Mouse (Mus musculus) hindbrain, embryonic 16.5 days (tissue): ENCODE data around the gene Smim24. TPM values are rescaled to one million over a fixed set of nuclear protein-coding genes. Genes with fewer than 3 reads are reported as not detected.
A peak's percentile ranks its signal among the peaks of the same experiment; 100 is the strongest.

ENCODE experiments used
- ATAC-seq: fragments of 200-750 bp; cut with Nextera tagmentation; 2 replicates; pipeline ENCODE4 v1.8.0; 2017; ENCODE audit warnings: moderate TSS enrichment, moderate library complexity
- H3K27ac ChIP-seq: fragments of 300-500 bp; sonication (generic); 2 replicates; pipeline ENCODE4 v1.5.1; 2014; ENCODE audit warnings: low read depth, mild to moderate bottlenecking, control low read depth, low read length, moderate library complexity
- H3K27me3 ChIP-seq: fragments of 300-500 bp; sonication (generic); replicated peaks from 2 replicates; pipeline ENCODE4 v1.6.1; 2014; ENCODE audit warnings: low read length; ENCODE audit not compliant: control insufficient read depth, insufficient read depth
- H3K36me3 ChIP-seq: fragments of 300-500 bp; sonication (generic); 2 replicates; pipeline ENCODE4 v1.6.1; 2014; ENCODE audit warnings: mild to moderate bottlenecking, low read length, moderate library complexity, mixed read lengths; ENCODE audit not compliant: control insufficient read depth, insufficient read depth
- H3K4me1 ChIP-seq: fragments of 300-500 bp; sonication (generic); 2 replicates; pipeline ENCODE4 v1.6.1; 2014; ENCODE audit warnings: low read depth, low read length; ENCODE audit not compliant: control insufficient read depth, insufficient read depth
- H3K4me2 ChIP-seq: fragments of 300-500 bp; sonication (generic); 2 replicates; pipeline ENCODE4 v1.6.1; 2014; ENCODE audit warnings: mild to moderate bottlenecking, low read length, control low read depth, moderate library complexity
- H3K4me3 ChIP-seq: fragments of 300-500 bp; sonication (generic); 2 replicates; pipeline ENCODE4 v1.5.1; 2014; ENCODE audit warnings: mild to moderate bottlenecking, low read length, control low read depth, moderate library complexity
- H3K9ac ChIP-seq: fragments of 300-500 bp; sonication (generic); 2 replicates; pipeline ENCODE4 v1.6.1; 2014; ENCODE audit warnings: low read depth, mild to moderate bottlenecking, control low read depth, low read length, moderate library complexity
- H3K9me3 ChIP-seq: fragments of 300-500 bp; sonication (generic); 2 replicates; pipeline ENCODE4 v1.6.1; 2014; ENCODE audit warnings: mild to moderate bottlenecking, low read length, moderate library complexity; ENCODE audit not compliant: control insufficient read depth
- WGBS: fragments of 180-500 bp; shearing (Covaris S2); extraction: QIAGEN DNeasy Blood & Tissue Kit; methylation state at CpG from one replicate; pipeline ENCODE4 v1.1.7; 2014; 5-methylcytosine and 5-hydroxymethylcytosine counted together
- polyA plus RNA-seq: library from polyadenylated mRNA; unstranded; fragments of >200 nt; fragmentation: Nextera tagmentation; extraction: Ambion mirVana; gene quantifications from 2 replicates; pipeline ENCODE4 v1.2.1, GENCODE M21; 2015

The Smim24 gene
- polyA plus RNA-seq, 1 experiment from 2014 or later: 1.6 TPM

DNA sequence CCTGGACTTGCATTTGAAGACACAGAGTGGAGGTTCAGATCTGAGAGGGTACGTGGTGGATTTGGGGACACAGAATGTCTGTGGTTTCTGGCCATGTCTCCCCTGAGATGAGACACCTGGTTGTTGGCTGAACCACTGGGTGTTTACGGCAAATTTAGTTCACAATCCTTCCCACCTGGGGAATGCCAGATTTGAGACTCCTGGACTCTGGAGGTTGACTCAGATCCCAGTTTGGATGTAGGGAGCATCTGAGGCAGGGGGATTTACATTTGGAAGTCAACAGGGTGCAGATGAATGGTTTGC, 15.5 kb upstream of the Smim24 start:
- Histone ChIP-seq H3K9me3 (no peaks in the 10 kb centered on the region), H3K9ac (peak overlapping the region; percentile 75), H3K27me3 (no peaks in the 10 kb centered on the region), H3K4me1 (peaks cover 20% of the 10 kb centered on the region), H3K4me2 (peak overlapping the region; percentile 87), H3K36me3 (no peaks in the 10 kb centered on the region), H3K27ac (no peak overlapping the region; the same call in 1 of the 2 replicates), H3K4me3 (peak overlapping the region; percentile 57)
- no peak for ATAC-seq
- 37% methylated on average over 2 of the region's 2 CpGs for WGBS

DNA sequence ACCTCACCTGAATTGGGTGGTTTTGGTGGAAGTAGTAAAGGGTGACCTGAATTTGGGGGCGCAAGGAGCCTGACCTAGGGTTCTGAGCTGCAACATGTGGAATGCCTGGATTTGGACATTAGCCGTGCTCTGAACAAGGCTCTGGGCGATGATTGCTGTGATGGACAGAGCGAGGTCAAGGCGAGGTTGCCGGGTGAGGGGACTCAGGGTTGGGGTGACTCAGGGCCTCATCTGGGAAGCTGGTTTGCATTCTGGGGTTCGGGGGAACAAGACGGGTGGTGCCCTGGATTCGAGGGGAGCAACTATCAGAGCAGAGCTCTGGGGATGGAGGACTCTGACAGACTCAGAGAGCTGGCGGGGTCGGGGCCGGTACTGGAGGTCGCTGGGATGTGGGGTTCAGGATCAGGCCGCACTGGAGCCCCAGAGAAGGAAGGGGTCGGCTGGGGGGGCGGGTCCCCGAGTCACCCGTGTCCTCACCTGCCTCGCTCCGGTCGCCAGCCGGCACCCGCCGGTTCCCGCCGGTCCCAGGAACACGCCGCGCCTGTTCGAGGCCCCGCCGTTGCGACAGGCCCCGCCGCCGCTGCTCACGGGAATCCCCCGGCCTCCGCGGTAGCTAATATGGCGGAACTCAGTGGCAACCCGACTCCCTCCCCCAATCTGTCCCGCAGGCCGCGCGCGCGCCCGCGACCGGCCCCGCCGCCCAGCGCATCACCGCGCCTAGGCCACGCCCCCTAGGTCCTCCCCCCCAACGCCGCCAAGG, 14.9 kb upstream of the Smim24 start, which contains the start of gene Fzr1:
Gene Fzr1, minus strand, starts transcription at position 724 of the 760 bp plus-strand sequence.
- H3K4me1 ChIP-seq: peaks cover 20% of the 10 kb centered on the region
- WGBS: under 1% methylated on average over 50 of the region's 59 CpGs
- H3K4me3 ChIP-seq: peak within 1 kb of the TSS; percentile 57
- H3K9ac ChIP-seq: peak within 1 kb of the TSS; percentile 75
- H3K27ac ChIP-seq: peak within 1 kb of the TSS; percentile 72
- no peaks in the 10 kb centered on the region for H3K36me3 ChIP-seq
- H3K4me2 ChIP-seq: peak within 1 kb of the TSS; percentile 87
- H3K27me3 ChIP-seq: no peaks in the 10 kb centered on the region
- ATAC-seq: peak; percentile 32
- no peaks in the 10 kb centered on the region for H3K9me3 ChIP-seq

DNA sequence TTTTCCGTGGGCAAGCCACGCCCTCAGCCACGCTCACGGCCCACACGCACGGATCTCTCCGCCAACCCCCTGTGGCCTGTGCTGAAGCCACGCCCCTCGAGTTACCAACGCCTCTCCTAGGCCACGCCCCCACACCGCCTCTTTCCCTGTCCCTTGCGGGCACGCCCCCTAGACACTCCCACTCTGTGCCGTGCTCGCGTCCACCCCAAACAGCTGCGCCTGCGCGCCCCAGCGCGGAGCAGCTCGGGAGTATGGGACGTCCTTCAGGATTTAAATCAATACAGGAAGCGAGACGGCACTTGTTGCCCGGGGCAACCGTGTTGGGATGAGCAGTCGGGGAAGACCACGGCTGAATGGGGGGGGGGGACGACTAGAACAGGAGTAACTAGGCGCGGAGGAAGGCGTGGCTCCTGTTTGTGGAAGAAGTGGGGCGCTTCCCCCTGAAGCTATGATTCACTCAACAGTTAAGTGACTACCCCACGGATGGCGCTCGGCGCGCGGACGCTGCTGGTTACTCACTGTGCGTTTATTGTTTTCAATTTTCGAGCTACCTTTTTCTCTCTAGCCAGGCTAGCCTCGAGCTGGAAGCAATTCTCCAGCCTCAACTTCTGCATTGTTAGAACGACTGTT, 14.2 kb upstream of the Smim24 start:
- peak overlapping the region; percentile 60 for H3K9ac ChIP-seq
- H3K4me2 ChIP-seq: peak overlapping the region; percentile 64
- no peaks in the 10 kb centered on the region for H3K9me3 ChIP-seq
- peaks cover 20% of the 10 kb centered on the region for H3K4me1 ChIP-seq
- H3K27ac ChIP-seq: peak overlapping the region; percentile 68
- H3K36me3 ChIP-seq: no peaks in the 10 kb centered on the region
- WGBS: under 1% methylated on average over 44 of the region's 46 CpGs
- peak overlapping the region; percentile 57 for H3K4me3 ChIP-seq
- H3K27me3 ChIP-seq: no peaks in the 10 kb centered on the region
- peak; percentile 96 for ATAC-seq

DNA sequence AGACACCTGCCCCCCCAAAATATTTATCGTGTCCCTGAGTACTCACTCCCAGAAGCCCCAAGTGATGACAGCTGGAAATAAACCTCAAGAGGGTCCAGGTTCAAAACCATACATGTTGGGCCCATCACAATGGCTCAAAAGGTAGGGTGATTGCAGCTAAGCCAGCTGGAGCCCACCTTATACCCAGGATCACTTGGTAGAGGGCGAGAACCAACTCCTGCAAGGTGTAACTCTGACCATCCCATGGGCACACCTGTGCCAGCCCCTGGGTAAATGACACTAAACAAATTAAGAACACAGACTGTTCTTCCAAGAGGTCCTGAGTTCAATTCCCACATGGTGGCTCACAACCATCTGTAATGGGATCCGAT, 13.7 kb upstream of the Smim24 start:
- ATAC-seq: no peak
- H3K9ac ChIP-seq: peak overlapping the region; percentile 60
- no peaks in the 10 kb centered on the region for H3K36me3 ChIP-seq

DNA sequence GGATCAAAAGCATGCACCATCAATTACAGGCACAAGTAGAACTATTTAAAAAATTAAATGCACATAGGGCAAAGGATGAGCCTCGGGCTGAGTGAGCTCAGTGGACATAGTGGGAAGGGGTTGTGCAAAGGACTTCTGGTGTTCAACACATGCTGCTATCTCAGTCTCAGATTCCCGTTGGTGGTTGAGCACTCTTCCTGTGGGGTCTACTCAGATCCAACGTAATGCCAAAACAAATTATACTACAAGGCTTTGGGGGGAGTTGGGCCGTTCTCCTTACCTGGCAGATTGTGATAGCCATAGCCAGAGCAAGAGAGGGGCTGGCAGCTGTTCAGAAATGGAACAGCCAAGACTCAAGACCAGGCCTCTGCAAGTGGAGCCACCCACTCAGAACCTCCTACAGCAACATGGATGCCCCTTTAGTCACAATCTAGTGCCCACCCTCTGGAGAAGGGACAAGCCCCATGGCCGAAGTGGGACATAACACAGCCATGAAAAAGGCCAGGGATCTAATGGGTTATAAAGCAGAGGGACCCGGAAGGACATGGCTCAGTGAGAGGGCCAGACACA, 13.0 kb upstream of the Smim24 start:
- H3K9ac ChIP-seq: no peak overlapping the region
- no peak for ATAC-seq
- no peak overlapping the region for H3K4me2 ChIP-seq
- H3K36me3 ChIP-seq: no peaks in the 10 kb centered on the region
- H3K9me3 ChIP-seq: no peaks in the 10 kb centered on the region
- peaks cover 21% of the 10 kb centered on the region for H3K4me1 ChIP-seq
- H3K27ac ChIP-seq: no peak overlapping the region
- 96% methylated on average over 6 of the region's 6 CpGs for WGBS
- no peaks in the 10 kb centered on the region for H3K27me3 ChIP-seq
- no peak overlapping the region for H3K4me3 ChIP-seq

More for the DNA sequence above, 13.7 kb upstream of the Smim24 start:
- Histone ChIP-seq H3K4me3 (peak overlapping the region; percentile 57), H3K27me3 (no peaks in the 10 kb centered on the region), H3K4me1 (peaks cover 20% of the 10 kb centered on the region), H3K4me2 (peak overlapping the region; percentile 64), H3K27ac (peak overlapping the region; percentile 68; the same call in 1 of the 2 replicates), H3K9me3 (no peaks in the 10 kb centered on the region)
- 64% methylated on average over 3 of the region's 3 CpGs for WGBS

DNA sequence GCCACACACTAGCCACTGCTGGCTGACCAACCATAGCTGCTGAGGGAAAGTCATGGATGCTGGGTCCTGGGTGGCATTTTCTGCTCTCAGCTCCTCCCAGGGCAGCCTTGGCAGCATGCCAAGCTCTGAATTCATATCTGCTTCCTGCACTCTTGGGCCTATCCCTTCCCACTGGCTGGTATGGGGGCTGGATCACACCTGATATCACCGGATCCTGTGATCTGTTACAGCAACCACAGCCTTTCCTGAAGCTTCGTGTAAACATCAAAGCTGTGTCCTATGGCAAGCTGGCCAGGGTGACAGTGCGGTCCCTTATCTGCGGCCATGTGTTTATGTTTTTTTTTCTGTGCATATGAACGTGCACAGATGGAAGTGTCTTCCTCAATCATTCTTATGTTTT, 10.8 kb upstream of the Smim24 start:
- H3K27me3 ChIP-seq: no peaks in the 10 kb centered on the region
- H3K4me1 ChIP-seq: peaks cover 23% of the 10 kb centered on the region
- no peaks in the 10 kb centered on the region for H3K9me3 ChIP-seq
- WGBS: 75% methylated on average over 5 of the region's 5 CpGs
- H3K4me3 ChIP-seq: no peak overlapping the region
- ATAC-seq: no peak
- H3K9ac ChIP-seq: no peak overlapping the region
- H3K4me2 ChIP-seq: no peak overlapping the region
- peaks cover 11% of the 10 kb centered on the region; the same call in 1 of the 2 replicates for H3K36me3 ChIP-seq
- no peak overlapping the region for H3K27ac ChIP-seq

DNA sequence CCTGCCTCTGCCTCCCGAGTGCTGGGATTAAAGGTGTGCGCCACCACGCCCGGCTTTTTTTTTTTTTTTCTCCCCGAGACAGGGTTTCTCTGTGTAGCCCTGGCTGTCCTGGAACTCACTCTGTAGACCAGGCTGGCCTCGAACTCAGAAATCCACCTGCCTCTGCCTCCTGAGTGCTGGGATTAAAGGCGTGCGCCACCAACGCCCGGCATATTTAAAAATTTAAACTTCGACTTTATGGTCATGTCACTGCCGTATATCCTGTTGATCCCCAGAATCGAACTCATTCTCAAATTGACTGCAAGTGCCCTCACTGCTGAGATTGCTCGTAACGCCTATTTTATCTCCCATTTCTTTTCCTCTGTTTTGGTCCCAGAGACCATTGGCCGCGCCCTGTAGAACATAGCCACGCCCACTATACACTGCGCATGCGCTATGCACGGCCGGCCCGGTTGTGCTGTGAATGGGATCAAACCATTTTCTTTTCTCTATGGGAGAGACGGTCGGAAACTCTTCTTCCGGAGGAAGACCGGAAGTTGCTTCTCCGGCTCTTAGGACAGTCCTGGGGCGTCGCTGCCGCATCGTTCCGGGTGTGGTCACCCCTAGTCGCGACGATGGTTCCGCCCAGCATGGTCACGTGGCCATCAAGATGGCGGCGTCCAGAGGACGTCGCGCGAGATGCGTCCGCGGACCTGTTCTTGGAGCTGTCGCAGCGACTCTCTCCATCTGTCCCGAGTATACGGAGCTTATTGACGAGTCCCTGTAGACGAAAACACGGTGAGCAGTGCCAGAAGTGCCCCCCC, 8.8 kb upstream of the Smim24 start, which contains the start of the genes Dohh and Gm48551:
Gene Dohh, plus strand, starts transcription at position 627 of the 803 bp plus-strand sequence.
Gene Gm48551, plus strand, starts transcription at position 665 of the 803 bp plus-strand sequence.
- Histone ChIP-seq H3K9ac (peak within 1 kb of the TSS; percentile 80), H3K27ac (peak within 1 kb of the TSS; percentile 84), H3K4me3 (peak within 1 kb of the TSS; percentile 92), H3K4me2 (peak within 1 kb of the TSS; percentile 95), H3K4me1 (peaks cover 15% of the 10 kb centered on the region), H3K27me3 (no peaks in the 10 kb centered on the region), H3K9me3 (no peaks in the 10 kb centered on the region), H3K36me3 (peaks cover 26% of the 10 kb centered on the region)
- peak; percentile 94 for ATAC-seq
- 5% methylated on average over 51 of the region's 54 CpGs for WGBS

DNA sequence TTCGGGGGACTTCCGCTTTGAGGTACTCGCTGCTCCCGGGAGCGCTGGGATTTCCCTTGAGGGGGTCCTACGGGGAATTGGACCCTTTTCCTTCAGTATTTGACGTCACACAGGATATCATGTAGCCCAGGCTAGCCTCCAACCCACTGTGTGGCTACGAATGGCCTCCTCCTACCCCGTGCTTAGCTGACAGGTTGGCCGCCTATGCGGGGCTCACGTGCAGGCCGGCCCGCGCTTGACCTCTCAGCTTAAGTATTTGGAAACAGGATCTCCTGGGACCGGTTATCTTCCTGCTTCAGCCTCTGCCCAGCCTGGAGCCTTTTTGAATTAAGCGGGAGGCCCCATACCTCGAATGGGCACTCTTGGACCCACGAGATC, 8.3 kb upstream of the Smim24 start:
- under 1% methylated on average over 19 of the region's 19 CpGs for WGBS
- Histone ChIP-seq H3K9me3 (no peaks in the 10 kb centered on the region), H3K9ac (peak overlapping the region; percentile 80), H3K27ac (peak overlapping the region; percentile 84), H3K27me3 (no peaks in the 10 kb centered on the region), H3K4me2 (peak overlapping the region; percentile 95), H3K4me3 (peak overlapping the region; percentile 92), H3K36me3 (peaks cover 26% of the 10 kb centered on the region), H3K4me1 (peaks cover 12% of the 10 kb centered on the region)
- ATAC-seq: peak; percentile 26
